Mouse (Mus musculus) heart, postnatal 0 days (tissue): Measurements from ENCODE around the gene Vim. TPM values are rescaled to one million over a fixed set of nuclear protein-coding genes. Genes with fewer than 3 reads are reported as not detected.
"Not testable (repeated sequence)": the region's sequence is repeated elsewhere in the genome, so short reads cannot be mapped to it uniquely, and the experiment has no call there.

Experiments
- ATAC-seq: fragments of 200-750 bp; cut with Nextera tagmentation; 2 replicates; pipeline ENCODE4 v1.8.0; 2017; ENCODE audit warnings: low read depth, moderate number of reproducible peaks, moderate library complexity; ENCODE audit not compliant: insufficient read depth
- DNase-seq: peaks from one replicate; pipeline ENCODE4 v3.0.0-alpha.2; 2016; ENCODE audit warnings: low spot score
- H3K27ac ChIP-seq: fragments of 300-500 bp; sonication (generic); 2 replicates; pipeline ENCODE4 v1.5.1; 2014; ENCODE audit warnings: low read depth, mild to moderate bottlenecking
- H3K27me3 ChIP-seq: fragments of 300-500 bp; sonication (generic); 2 replicates; pipeline ENCODE4 v1.6.1; 2014; ENCODE audit warnings: low read length, mixed read lengths; ENCODE audit not compliant: control insufficient read depth, insufficient read depth
- H3K36me3 ChIP-seq: fragments of 300-500 bp; sonication (generic); replicated peaks from 2 replicates; pipeline ENCODE4 v1.6.1; 2014; ENCODE audit warnings: low read length, mixed read lengths; ENCODE audit not compliant: control insufficient read depth, insufficient read depth
- H3K4me1 ChIP-seq: fragments of 300-500 bp; sonication (generic); 2 replicates; pipeline ENCODE4 v1.6.1; 2014; ENCODE audit warnings: antibody characterized with exemption; ENCODE audit not compliant: control insufficient read depth, insufficient read depth
- H3K4me2 ChIP-seq: fragments of 300-500 bp; sonication (generic); 2 replicates; pipeline ENCODE4 v1.6.1; 2014; ENCODE audit warnings: low read depth, mild to moderate bottlenecking, low read length, moderate library complexity
- H3K4me3 ChIP-seq: fragments of 300-500 bp; sonication (generic); 2 replicates; pipeline ENCODE4 v1.5.1; 2014; ENCODE audit warnings: low read depth, low read length
- H3K9ac ChIP-seq: fragments of 300-500 bp; sonication (generic); replicated peaks from 2 replicates; pipeline ENCODE4 v1.6.1; 2014; ENCODE audit warnings: low read depth, low read length, mixed read lengths
- H3K9me3 ChIP-seq: fragments of 300-500 bp; sonication (generic); replicated peaks from 2 replicates; pipeline ENCODE4 v1.6.1; 2016; ENCODE audit warnings: low read length; ENCODE audit not compliant: control insufficient read depth
- CTCF ChIP-seq: IDR thresholded peaks from 2 replicates; pipeline ENCODE4 v1.5.1; 2016; ENCODE audit warnings: antibody characterized with exemption, control low read depth, low read depth
- EP300 ChIP-seq: IDR thresholded peaks from 2 replicates; pipeline ENCODE4 v1.6.1; 2016; ENCODE audit warnings: antibody characterized with exemption, low read depth
- WGBS: fragments of 180-500 bp; shearing (Covaris S2); extraction: QIAGEN DNeasy Blood & Tissue Kit; methylation state at CpG from one replicate; pipeline ENCODE4 v1.1.7; 2014; 5-methylcytosine and 5-hydroxymethylcytosine counted together
- polyA plus RNA-seq: library from polyadenylated mRNA; unstranded; fragments of >200 nt; fragmentation: Nextera tagmentation; extraction: Ambion mirVana; gene quantifications from 2 replicates; pipeline ENCODE4 v1.2.1, GENCODE M21; 2015
- total RNA-seq: library from RNA; depleted of rRNA; stranded (reverse); fragments of >200 nt; gene quantifications from 2 replicates; pipeline ENCODE4 v1.2.3, GENCODE M21; 2014; ENCODE audit warnings: low replicate concordance

The Vim gene
- total and polyA plus RNA-seq, 2 experiments from 2014 or later: 707 to 2,529 TPM

GRCm38 (mm10) chr2:13579991-13580390, 6.3 kb downstream of the Vim start:
- H3K36me3 ChIP-seq: peaks cover 62% of the 10 kb centered on the region
- no peaks in the 10 kb centered on the region for H3K27me3 ChIP-seq
- H3K9me3 ChIP-seq: no peaks in the 10 kb centered on the region
- WGBS: 49% methylated on average over 11 of the region's 11 CpGs
- DNase-seq: no peak
- peak overlapping the region; percentile 48; the same call in 1 of the 2 replicates for H3K4me2 ChIP-seq
- no peak overlapping the region for H3K27ac ChIP-seq
- no peak for TF ChIP-seq EP300
- TF ChIP-seq CTCF: peak; percentile 46
- peak overlapping the region; percentile 4; the same call in 1 of the 2 replicates for H3K4me3 ChIP-seq
- H3K4me1 ChIP-seq: peaks cover 4% of the 10 kb centered on the region; the same call in 1 of the 2 replicates
- no peak for ATAC-seq
- H3K9ac ChIP-seq: no peak overlapping the region

DNA sequence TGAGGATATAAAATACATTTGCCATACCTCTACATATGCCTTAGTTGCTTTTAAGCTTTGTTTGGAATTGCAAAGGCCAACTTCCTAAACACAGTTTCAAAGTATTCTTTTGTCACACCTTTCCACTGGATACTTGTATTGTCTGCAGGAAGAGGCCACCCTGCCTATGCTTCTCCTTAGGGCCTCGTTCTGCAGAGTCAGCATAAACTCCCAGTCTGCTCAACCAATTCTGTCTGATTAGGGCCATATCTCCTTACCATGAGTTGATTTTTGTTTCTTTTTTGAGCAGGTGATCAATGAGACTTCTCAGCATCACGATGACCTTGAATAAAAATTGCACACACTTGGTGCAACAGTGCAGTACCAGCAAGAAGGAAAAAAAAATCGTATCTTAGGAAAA, 8.5 kb downstream of the Vim start:
- no peak overlapping the region for H3K4me2 ChIP-seq
- DNase-seq (no peak), ATAC-seq (no peak)
- no peaks in the 10 kb centered on the region for H3K4me1 ChIP-seq
- 75% methylated on average over 3 of the region's 3 CpGs for WGBS
- TF ChIP-seq CTCF (no peak), EP300 (no peak)
- H3K36me3 ChIP-seq: peaks cover 54% of the 10 kb centered on the region
- no peak overlapping the region for H3K9ac ChIP-seq
- H3K4me3 ChIP-seq: no peak overlapping the region
- H3K27me3 ChIP-seq: no peaks in the 10 kb centered on the region
- no peak overlapping the region for H3K27ac ChIP-seq
- no peaks in the 10 kb centered on the region for H3K9me3 ChIP-seq

DNA sequence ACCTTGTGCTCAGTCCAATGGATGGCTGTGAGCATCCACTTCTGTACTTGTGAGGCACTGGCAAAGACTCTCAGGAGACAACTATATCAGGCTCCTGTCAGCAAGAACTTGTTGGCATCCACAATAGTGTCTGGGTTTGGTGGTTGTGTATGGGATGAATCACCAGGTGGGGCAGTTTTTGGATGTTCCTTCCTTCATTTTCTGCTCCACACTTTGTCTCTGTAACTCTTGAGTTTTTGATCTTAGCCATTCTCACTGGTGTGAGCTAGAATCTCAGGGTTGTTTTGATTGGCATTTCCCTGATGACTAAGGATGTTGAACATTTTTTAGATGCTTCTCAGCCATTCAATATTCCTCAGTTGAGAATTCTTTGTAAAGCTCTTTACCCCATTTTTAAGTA, 10.0 kb downstream of the Vim start:
- not testable (repeated sequence) for H3K4me3 ChIP-seq, H3K27me3 ChIP-seq, H3K4me2 ChIP-seq, H3K9ac ChIP-seq, H3K9me3 ChIP-seq, H3K4me1 ChIP-seq, DNase-seq, ATAC-seq, H3K27ac ChIP-seq
- peaks cover 42% of the 10 kb centered on the region for H3K36me3 ChIP-seq

DNA sequence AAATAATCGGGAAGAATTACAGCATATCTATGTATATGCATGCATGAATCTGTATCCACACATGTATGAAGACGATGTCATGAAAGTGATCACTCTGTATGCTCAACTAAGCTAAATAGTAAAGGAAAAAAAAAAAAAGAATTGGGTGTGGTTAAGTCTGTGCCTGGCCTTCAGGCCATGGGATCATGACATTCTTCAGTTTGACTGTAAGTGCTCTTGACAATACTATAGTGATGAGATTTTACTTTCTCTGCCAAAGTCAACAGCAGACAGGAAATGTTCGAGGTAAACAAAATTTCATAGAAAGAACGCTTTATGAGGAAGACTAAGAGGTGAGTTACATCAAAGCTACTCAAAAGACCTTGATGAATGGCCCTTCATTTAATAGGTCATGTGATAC, 19.6 kb downstream of the Vim start:
- no peaks in the 10 kb centered on the region for H3K9me3 ChIP-seq
- no peaks in the 10 kb centered on the region for H3K36me3 ChIP-seq
- no peak overlapping the region for H3K4me2 ChIP-seq
- H3K9ac ChIP-seq: no peak overlapping the region
- no peak for ATAC-seq
- no peak overlapping the region for H3K4me3 ChIP-seq
- H3K27me3 ChIP-seq: no peaks in the 10 kb centered on the region
- no peak overlapping the region for H3K27ac ChIP-seq
- no peak for DNase-seq
- H3K4me1 ChIP-seq: no peaks in the 10 kb centered on the region
- 61% methylated on average over 4 of the region's 4 CpGs for WGBS
- TF ChIP-seq EP300 (no peak), CTCF (no peak)

- ATAC-seq (no peak), DNase-seq (peak; percentile 57)
- Histone ChIP-seq H3K9ac (no peak overlapping the region), H3K4me3 (no peak overlapping the region), H3K36me3 (no peaks in the 10 kb centered on the region), H3K4me1 (no peaks in the 10 kb centered on the region), H3K4me2 (no peak overlapping the region), H3K27ac (no peak overlapping the region), H3K9me3 (no peaks in the 10 kb centered on the region), H3K27me3 (no peaks in the 10 kb centered on the region)
- TF ChIP-seq CTCF (peak; percentile 67), EP300 (no peak)
- 81% methylated on average over 1 of the region's 1 CpGs for WGBS
Observed at GRCm38 (mm10) chr2:13596965-13597656, 23.4 kb downstream of the Vim start.

- H3K4me1 ChIP-seq: no peaks in the 10 kb centered on the region
- no peaks in the 10 kb centered on the region for H3K36me3 ChIP-seq
- no peak overlapping the region for H3K4me2 ChIP-seq
- ATAC-seq (no peak), DNase-seq (no peak)
- no peak overlapping the region for H3K27ac ChIP-seq
- no peaks in the 10 kb centered on the region for H3K27me3 ChIP-seq
- no peak overlapping the region for H3K9ac ChIP-seq
- H3K9me3 ChIP-seq: no peaks in the 10 kb centered on the region
- TF ChIP-seq EP300 (no peak), CTCF (no peak)
- 48% methylated on average over 5 of the region's 5 CpGs for WGBS
- no peak overlapping the region for H3K4me3 ChIP-seq
Observed at GRCm38 (mm10) chr2:13598166-13598565, 24.4 kb downstream of the Vim start.
